Mouse (Mus musculus) splenic B cell, adult 2 months (primary cell): ENCODE measurements around the gene Cog4.
A peak's percentile ranks its signal among the peaks of the same experiment; 100 is the strongest.

Source experiments
- DNase-seq: peaks from one replicate; pipeline ENCODE4 v3.0.0-alpha.2; 2011; ENCODE audit warnings: low read depth, low spot score
- H3K27me3 ChIP-seq: 2 replicates; pipeline ENCODE4 v1.6.1; 2012; ENCODE audit warnings: mild to moderate bottlenecking, low read length, moderate library complexity, mixed read lengths; ENCODE audit not compliant: control insufficient read depth, poor library complexity, insufficient read depth, severe bottlenecking
- H3K36me3 ChIP-seq: 2 replicates; pipeline ENCODE4 v1.6.1; 2012; ENCODE audit warnings: mild to moderate bottlenecking, low read length, moderate library complexity, mixed read lengths; ENCODE audit not compliant: control insufficient read depth, poor library complexity, insufficient read depth, severe bottlenecking

The Cog4 gene

DNA sequence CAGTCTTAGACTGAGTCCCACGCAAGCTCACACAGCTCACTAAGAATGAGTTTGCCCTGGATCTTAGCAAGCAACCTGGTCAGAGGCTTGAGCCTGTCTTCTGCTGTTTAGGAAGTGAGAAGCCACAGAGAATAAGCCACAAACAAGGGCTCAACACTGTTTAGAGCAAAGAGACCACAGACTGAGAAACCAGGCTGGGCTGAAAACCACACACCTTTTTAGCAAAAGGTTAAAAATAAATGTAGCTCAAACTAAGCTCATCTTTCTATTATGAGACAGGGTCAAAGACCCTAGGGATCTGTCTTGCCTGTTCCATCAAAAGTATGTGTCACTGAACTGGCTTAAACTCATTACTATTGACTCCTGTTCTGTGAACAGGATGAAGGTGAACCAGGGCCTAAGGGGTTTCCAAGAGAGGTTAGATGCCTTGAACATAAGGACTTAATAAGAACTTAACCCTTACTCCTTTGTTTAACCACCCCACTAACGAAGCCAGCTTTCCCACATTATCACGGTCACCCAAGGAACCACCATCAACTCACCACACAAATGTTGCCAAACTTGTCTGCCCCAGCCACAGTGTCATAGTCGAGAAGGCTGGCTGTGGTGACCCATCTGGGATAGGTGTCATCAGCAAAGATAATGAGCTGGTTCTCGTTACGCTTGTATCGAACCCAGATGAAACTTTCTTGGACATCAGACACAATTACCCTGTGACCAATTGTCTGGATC, 33.2 kb upstream of the Cog4 start:
- DNase-seq = no peak
- H3K36me3 ChIP-seq = peaks cover 27% of the 10 kb centered on the region

DNA sequence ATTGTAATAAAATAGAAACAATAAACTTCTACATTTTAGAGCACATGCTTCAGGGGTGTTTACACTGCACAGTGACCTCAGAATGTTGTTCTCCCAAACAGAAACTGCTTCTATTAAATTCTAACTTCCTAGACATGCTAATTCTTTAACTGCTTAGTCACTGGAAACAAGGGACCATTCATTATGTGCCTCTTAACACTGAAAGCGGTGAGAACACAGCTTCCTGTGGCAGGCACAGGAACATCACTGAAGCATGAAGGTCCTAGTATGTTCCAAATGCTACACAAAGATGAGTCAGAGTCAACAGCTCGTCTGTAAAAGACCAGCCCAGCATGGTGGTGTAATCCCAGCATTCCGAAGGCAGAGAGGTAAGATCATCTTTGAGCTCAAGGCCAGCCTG, 31.1 kb upstream of the Cog4 start:
- Histone ChIP-seq H3K27me3 (no peaks in the 10 kb centered on the region), H3K36me3 (peaks cover 32% of the 10 kb centered on the region)
- DNase-seq = no peak

More for the DNA sequence above, 33.2 kb upstream of the Cog4 start:
- H3K27me3 ChIP-seq = no peaks in the 10 kb centered on the region

DNA sequence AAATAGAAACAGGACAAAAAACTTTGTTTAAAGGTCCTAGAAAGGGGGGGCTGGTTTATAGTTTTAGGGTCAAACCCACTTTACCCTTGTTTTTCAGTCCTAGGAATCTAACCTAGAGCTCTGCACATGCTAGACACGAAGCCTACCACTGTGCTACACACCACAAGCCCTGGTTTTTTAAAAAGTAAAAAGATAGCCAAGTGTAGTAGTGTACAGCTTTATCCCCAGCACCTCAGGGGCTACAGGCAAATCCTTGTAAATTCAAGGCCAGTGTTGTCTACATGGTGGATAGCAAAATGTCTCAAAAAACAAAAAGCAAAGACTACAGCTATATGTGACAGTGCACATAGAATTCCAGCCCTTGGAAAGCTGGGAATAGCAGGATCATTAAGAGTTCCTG, 29.4 kb upstream of the Cog4 start:
- Histone ChIP-seq H3K27me3 (no peaks in the 10 kb centered on the region), H3K36me3 (peaks cover 33% of the 10 kb centered on the region)
- DNase-seq = no peak

DNA sequence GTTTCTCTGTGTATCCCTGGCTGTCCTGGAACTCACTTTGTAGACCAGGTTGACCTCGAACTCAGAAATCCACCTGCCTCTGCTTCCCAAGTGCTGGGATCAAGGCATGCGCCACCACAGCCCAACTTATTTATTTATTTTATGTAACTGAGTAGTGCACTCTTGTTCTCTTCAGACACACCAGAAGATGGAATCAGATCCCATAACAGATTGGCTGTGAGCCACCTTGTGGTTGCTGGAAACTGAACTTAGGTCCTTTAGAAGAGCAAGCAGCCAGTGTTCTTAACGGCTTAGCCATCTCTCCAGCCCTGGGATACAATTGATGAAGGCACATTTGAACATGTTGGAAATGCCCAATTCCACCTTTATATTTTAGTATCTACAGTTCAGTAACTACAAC, 27.8 kb upstream of the Cog4 start:
- Histone ChIP-seq H3K27me3 (no peaks in the 10 kb centered on the region), H3K36me3 (peaks cover 33% of the 10 kb centered on the region)
- DNase-seq = no peak

DNA sequence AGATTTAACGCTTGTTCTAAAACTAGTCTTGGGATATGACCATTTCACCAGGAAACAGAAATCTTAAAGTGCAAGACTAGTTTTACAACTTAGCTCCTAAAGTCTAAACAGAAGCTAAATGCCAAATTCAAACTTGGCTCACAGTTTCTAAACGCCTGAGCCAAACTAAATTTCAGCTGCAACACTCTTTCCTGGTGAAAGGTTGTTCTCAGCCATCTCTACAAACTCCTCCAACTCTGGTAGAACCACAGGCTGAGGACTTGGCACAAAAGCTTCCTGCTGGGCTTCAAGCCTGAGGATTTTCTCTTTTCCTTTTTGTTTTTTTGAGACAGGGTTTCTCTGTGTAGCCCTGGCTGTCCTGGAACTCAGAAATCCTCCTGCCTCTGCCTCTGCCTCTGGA, 26.1 kb upstream of the Cog4 start:
- no peaks in the 10 kb centered on the region for H3K27me3 ChIP-seq
- peaks cover 41% of the 10 kb centered on the region for H3K36me3 ChIP-seq
- no peak for DNase-seq

DNA sequence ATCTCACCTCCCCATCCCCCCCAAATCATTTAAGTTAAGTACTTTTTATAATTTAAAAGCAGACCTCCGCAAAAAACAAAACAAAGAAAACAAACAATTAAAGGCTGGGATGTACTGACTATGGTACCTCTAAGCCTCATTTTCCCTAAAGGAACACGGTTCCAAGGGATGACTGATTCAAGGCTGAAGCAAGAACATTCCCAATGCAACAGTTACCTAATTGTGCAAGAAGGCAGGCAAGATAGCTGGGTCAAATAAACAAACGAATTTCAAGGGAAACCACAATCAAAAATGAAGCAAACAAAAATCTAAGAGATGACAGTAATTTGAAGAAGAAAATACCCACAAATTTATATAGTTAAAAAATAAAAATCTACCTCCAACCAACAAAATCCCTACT, 24.4 kb upstream of the Cog4 start:
- H3K36me3 ChIP-seq = peaks cover 41% of the 10 kb centered on the region
- DNase-seq = no peak

DNA sequence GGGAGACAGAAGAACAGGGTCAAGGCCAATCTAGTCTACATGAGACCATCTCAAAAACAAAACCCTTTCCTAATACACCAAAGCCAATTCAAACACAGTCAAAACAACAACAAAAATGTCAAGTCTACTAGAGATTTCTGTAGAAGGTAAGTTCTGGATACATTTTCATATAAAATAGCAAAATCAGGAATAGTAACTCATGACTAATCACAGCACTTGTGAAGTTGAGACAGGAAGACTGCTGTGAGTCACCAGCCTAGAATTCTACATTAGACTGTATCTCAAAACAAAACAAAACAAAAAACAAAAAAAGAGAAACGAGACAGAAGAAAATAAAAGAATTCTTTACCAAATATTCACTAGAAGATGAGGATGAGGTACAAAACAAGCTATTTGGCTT, 21.5 kb upstream of the Cog4 start:
- Histone ChIP-seq H3K27me3 (no peaks in the 10 kb centered on the region), H3K36me3 (peaks cover 45% of the 10 kb centered on the region)
- DNase-seq = no peak

More for the DNA sequence above, 24.4 kb upstream of the Cog4 start:
- H3K27me3 ChIP-seq = no peaks in the 10 kb centered on the region

DNA sequence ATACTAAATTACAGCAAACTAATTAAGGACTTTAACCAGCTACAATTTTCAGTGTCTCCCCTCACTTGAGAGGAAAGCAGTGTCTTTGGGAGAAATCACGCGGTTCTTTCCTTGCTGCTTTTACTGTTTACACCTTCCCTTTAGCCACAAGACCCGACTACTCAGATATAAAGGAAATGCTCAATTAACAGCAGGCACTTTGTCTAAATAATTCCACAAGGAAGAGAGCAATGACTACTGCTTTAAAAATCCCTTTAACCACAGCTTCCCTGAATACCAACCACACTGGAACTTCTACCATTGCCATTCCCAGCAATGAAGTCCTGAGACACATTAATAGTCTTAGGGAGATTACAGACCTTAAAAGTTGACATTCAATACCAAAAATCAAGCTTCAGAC, 17.9 kb upstream of the Cog4 start:
- Histone ChIP-seq H3K27me3 (no peaks in the 10 kb centered on the region), H3K36me3 (peaks cover 44% of the 10 kb centered on the region)
- no peak for DNase-seq

DNA sequence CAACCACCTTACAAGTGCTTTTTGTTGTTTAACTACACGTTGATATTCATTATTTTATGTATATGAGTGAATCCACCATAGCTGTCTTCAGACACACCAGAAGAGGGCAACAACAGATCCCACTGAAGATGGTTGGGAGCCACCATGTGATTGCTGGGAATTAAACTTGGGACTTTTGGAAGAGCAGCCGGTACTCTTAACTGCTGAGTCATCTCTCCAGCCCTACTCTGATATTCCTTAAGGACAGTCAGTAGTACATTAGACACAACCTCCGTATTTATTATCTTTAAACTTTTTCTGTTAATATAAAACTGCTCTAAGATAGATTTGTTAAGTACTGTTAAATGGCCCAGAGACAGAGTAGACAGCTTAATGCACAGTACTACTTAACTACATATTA, 14.4 kb upstream of the Cog4 start:
- no peak for DNase-seq
- Histone ChIP-seq H3K27me3 (no peaks in the 10 kb centered on the region), H3K36me3 (peaks cover 40% of the 10 kb centered on the region; the same call in 1 of the 2 replicates)

DNA sequence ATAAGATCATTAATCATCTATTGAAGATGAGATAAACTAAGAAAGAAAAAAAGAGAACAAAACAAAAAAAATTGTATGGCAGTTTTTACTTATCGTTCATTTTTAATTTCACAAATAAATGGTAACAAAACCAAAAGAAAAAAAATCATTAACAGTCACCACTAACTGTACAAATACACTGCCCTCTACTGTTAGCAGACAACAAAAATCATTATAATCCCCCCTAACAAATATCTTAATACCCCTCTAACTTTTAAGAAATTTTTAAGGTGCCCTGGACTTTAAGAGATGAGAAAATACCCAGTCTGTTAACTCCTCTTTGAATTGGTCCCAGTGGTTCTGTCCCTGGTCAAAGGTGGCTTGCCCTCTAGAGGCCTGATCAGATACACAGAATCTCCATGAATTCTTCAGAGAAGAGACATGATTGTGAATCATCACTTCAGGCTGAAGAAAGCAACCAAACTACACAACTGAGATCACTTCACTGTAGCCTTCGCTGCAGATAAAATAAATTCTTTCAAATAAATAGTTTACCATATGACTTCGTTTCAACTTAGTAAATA, 4.3 kb upstream of the Cog4 start:
- Histone ChIP-seq H3K27me3 (no peaks in the 10 kb centered on the region), H3K36me3 (peaks cover 23% of the 10 kb centered on the region)
- DNase-seq = no peak

DNA sequence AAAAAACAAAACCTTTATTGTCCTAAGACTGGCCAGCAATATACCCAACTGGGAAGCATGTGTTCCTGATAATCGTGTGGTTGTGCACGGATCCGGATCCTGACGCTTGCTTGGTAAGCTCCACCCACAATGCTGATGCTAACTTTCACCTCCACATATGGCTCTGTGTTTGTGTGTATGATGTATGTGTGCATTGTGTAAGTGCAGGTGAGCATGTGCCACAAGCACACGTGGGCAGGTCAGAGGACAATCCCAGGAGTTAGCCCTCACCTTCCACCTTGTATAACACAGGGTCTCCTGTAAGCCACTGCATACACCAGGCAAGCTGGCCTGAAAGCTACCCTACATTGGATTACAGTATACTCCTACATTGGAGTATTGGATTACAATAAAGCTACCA, 3.2 kb upstream of the Cog4 start:
- no peak for DNase-seq
- Histone ChIP-seq H3K27me3 (no peaks in the 10 kb centered on the region), H3K36me3 (peaks cover 21% of the 10 kb centered on the region)

DNA sequence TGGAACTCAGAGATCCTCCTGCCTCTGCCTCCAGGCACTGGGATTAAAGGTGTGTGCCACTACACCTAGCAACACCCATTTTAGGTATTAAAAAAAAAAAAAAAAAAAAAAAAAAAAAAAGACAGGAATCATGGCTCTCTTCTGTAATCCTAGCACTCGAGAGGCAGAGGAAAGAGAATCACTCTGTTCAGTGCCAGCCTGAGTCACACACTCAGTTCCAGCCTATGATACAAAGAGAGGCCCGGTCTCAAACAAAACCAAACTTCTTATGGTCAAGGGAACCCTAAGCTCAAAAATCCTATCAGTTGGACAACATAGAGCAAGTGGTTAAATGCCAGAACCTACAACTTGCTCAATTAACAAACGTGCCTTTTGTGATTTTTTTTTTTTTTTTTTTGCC, 1.5 kb upstream of the Cog4 start:
- Histone ChIP-seq H3K27me3 (no peaks in the 10 kb centered on the region), H3K36me3 (peaks cover 10% of the 10 kb centered on the region)
- no peak for DNase-seq

DNA sequence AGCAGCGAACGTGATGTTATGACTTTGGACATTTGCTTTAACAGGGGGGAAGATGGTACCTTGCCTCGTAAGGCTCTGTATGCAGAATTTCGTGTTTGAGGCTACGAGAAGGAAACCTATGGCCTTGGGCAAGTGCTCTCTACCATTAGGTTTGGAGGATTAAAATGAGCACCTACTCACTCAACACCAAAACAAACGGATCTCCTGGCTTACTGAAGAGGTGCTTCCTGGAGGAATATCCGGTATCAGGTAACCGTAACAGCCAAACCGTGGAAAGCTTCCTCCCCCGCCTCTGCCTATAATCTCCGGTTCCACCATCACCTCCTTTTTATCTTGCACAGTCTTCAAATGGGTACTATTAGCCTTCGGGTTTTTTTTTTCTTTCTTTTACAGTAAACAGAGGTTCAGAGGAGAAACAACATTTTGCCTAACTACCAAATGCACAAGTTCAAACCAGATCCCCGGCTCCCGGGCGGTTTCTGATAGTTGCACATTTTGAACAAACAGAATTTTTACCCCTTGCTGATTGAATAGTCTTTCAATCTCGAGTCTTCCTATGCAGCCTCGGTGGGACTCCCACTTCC, 487 bp upstream of the Cog4 start:
- DNase-seq = peak; percentile 21
- no peaks in the 10 kb centered on the region for H3K27me3 ChIP-seq
- peaks cover 12% of the 10 kb centered on the region for H3K36me3 ChIP-seq

DNA sequence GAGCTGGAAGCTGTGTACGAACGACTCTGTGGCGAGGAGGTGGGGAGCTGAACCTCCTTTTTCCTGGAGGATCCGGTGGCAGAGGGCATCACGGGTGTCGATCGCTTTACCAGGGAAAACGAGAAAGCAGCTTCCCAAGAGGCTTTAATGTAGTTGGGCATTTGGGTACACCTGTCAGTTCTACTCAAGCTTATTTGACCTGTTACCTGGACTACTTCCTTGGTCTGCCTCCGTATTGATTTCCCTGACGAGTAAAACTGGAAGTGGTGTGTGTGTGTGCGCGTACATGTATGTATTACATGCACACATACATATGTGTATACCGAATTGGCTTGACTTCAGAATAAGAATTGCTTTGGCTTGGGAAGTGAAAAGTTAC, 760 bp downstream of the Cog4 start:
- no peak for DNase-seq
- H3K27me3 ChIP-seq = no peaks in the 10 kb centered on the region
- H3K36me3 ChIP-seq = peaks cover 16% of the 10 kb centered on the region

DNA sequence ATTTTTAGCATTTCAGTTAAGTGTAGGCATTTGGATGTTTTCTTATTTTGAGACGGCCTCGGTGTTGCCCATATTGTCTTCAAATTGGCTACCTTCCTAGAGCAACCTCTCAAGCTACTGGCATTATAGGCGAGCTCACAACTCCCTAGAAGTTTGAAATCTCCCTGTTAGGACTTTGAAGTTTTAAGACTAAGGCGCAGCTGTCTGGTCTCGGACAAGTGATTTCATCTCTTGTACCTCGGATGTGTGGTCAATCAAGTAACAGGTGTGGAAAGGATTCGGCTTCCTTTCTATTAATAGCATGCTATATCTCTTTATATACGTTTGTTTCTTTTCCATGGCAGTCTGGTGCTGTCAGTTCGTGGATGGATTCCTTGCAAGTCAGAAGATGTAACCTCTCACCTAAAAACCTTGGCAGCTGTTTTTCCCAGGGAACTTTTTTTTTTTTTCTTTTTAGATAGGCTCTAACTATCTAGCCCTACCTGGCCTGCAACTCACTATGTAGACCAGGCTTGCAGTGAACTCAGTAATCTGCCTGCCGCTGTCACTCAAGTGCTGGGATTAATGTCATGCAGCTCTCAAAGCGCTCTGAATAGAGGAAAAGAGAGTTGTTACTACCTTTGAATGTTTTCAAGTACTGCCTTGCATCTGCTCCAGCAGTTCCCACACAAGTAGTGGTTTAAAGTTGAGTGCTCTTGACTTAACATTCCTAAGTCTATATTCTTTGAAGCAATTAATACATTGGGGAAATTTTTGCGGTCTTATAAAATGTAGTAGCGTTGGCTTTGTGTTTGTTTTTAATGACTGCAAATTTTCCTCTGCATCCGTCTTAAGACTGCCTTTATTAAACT, 1.5 kb downstream of the Cog4 start:
- Histone ChIP-seq H3K27me3 (no peaks in the 10 kb centered on the region), H3K36me3 (peaks cover 19% of the 10 kb centered on the region)
- peak; percentile 6 for DNase-seq
